Mouse (Mus musculus) hindbrain, embryonic 13.5 days (tissue): ENCODE measurements around the gene Kcnip4. TPM values are rescaled to one million over a fixed set of nuclear protein-coding genes. Genes with fewer than 3 reads are reported as not detected.

Experiments used
- ATAC-seq: fragments of 200-750 bp; cut with Nextera tagmentation; 2 replicates; pipeline ENCODE4 v1.8.0; 2017; ENCODE audit warnings: moderate TSS enrichment; ENCODE audit not compliant: low FRiP score
- H3K27ac ChIP-seq: fragments of 300-500 bp; sonication (generic); 2 replicates; pipeline ENCODE4 v1.5.1; 2015; ENCODE audit warnings: inconsistent platforms, mild to moderate bottlenecking, moderate library complexity
- H3K27me3 ChIP-seq: fragments of 300-500 bp; sonication (generic); 2 replicates; pipeline ENCODE4 v1.6.1; 2015; ENCODE audit warnings: mild to moderate bottlenecking, inconsistent platforms
- H3K36me3 ChIP-seq: fragments of 300-500 bp; sonication (generic); 2 replicates; pipeline ENCODE4 v1.6.1; 2015; ENCODE audit warnings: mild to moderate bottlenecking, inconsistent platforms
- H3K4me1 ChIP-seq: fragments of 300-500 bp; sonication (generic); replicated peaks from 2 replicates; pipeline ENCODE4 v1.6.1; 2015; ENCODE audit warnings: inconsistent platforms
- H3K4me2 ChIP-seq: fragments of 300-500 bp; sonication (generic); 2 replicates; pipeline ENCODE4 v1.6.1; 2015; ENCODE audit warnings: inconsistent platforms, mild to moderate bottlenecking, moderate library complexity
- H3K4me3 ChIP-seq: fragments of 300-500 bp; sonication (generic); 2 replicates; pipeline ENCODE4 v1.5.1; 2015; ENCODE audit warnings: mild to moderate bottlenecking, inconsistent platforms
- H3K9ac ChIP-seq: fragments of 300-500 bp; sonication (generic); 2 replicates; pipeline ENCODE4 v1.6.1; 2015; ENCODE audit warnings: mild to moderate bottlenecking, inconsistent platforms
- H3K9me3 ChIP-seq: fragments of 300-500 bp; sonication (generic); 2 replicates; pipeline ENCODE4 v1.6.1; 2016; ENCODE audit warnings: inconsistent platforms
- WGBS: fragments of 180-500 bp; shearing (Covaris S2); methylation state at CpG from one replicate; pipeline ENCODE4 v1.1.7; 2015; 5-methylcytosine and 5-hydroxymethylcytosine counted together
- polyA plus RNA-seq: library from polyadenylated mRNA; unstranded; fragments of >200 nt; fragmentation: Nextera tagmentation; extraction: Ambion mirVana; gene quantifications from 2 replicates; pipeline ENCODE4 v1.2.1, GENCODE M21; 2015

The Kcnip4 gene
- polyA plus RNA-seq, 1 experiment from 2014 or later = 11.1 TPM

DNA sequence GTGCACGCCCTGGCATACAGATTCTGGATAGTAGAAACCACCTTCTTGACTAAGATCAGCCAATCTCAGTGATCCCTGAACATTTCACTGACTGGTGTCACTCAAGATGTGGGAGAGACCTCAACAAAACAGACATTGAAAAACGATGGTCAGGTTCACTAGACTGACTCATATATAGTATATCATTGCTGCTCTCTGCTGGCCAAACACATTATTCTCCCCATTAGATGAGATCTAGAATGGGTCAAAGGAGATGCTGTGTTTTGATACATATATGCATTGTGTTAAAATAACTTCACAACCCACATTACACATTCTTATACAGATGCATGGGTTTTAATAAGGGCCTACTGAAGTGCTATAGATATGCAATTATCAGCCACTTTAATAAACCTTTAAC, 787.1 kb downstream of the Kcnip4 start:
- Histone ChIP-seq H3K27ac (no peak overlapping the region), H3K9me3 (no peaks in the 10 kb centered on the region), H3K4me2 (no peak overlapping the region), H3K4me1 (no peaks in the 10 kb centered on the region), H3K36me3 (no peaks in the 10 kb centered on the region), H3K27me3 (no peaks in the 10 kb centered on the region), H3K9ac (no peak overlapping the region), H3K4me3 (no peak overlapping the region)
- no peak for ATAC-seq
- WGBS = 62% methylated on average over 2 of the region's 2 CpGs

DNA sequence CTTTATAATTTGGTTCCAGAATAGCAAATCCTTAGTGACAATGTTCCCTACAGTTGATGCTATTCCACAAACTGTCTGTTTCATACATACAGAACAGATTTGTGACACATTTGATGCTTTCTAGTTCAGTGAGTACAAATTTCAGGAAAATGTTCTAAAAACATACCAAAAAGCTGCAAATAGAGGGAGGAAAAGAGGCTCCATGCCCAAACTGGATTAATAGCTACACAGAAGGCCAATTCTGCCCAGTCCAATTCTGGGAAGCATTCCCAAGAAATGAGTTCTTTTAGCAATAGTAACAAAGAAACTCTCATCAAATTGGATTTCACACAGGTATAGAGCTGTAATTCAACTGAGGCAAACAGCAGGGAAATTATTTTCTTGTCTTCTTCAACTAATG, 806.5 kb downstream of the Kcnip4 start:
- Histone ChIP-seq H3K4me3 (no peak overlapping the region), H3K27ac (no peak overlapping the region), H3K4me2 (no peak overlapping the region), H3K9ac (no peak overlapping the region), H3K27me3 (no peaks in the 10 kb centered on the region), H3K9me3 (no peaks in the 10 kb centered on the region), H3K4me1 (no peaks in the 10 kb centered on the region), H3K36me3 (no peaks in the 10 kb centered on the region)
- no peak for ATAC-seq

DNA sequence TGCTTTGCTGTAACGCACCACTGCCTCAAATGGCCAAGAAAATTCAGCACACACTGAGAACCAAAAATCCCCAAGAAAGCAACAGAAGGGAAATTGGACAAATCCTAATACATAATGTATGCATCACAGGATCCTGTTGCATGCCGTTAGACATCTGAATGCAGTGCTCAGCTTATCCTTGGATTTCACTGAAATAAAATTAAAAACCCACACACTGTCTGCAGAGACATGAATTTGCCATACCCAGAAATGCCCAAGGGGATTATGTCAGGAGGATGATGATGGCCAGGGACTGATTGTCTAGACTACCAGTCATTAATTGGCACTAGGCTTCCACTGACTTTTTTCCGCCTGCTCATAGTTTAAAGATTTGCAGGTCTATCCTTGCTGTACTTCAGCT, 818.7 kb downstream of the Kcnip4 start:
- WGBS = 81% methylated on average over 3 of the region's 3 CpGs
- Histone ChIP-seq H3K4me3 (no peak overlapping the region), H3K36me3 (no peaks in the 10 kb centered on the region), H3K4me1 (no peaks in the 10 kb centered on the region), H3K27ac (no peak overlapping the region), H3K9me3 (no peaks in the 10 kb centered on the region), H3K4me2 (no peak overlapping the region), H3K27me3 (no peaks in the 10 kb centered on the region), H3K9ac (no peak overlapping the region)
- ATAC-seq = no peak

DNA sequence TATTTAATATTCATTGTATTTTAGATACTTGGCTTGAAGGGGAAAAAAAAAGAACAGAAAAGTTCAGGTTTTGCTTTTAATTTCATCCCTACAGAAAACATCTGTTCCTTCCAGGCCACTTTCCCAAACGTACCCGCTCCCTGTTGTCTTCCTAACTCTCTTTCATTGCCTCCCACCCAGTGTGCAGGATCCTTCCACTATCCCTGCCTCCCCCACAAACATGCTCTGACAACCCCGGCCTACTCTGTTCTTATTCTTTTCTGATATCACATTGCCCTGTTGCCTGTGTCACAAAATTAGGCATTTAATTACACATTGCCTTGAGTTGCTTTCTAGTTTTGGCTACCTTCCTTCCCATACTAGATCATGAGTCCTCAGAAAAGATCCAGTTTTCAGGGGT, 837.6 kb downstream of the Kcnip4 start:
- no peak for ATAC-seq
- no peak overlapping the region for H3K4me2 ChIP-seq
- no peak overlapping the region for H3K9ac ChIP-seq
- H3K36me3 ChIP-seq = no peaks in the 10 kb centered on the region
- no peaks in the 10 kb centered on the region for H3K27me3 ChIP-seq
- no peak overlapping the region for H3K4me3 ChIP-seq
- no peaks in the 10 kb centered on the region for H3K4me1 ChIP-seq
- WGBS = 89% methylated on average over 3 of the region's 3 CpGs
- H3K9me3 ChIP-seq = no peaks in the 10 kb centered on the region
- no peak overlapping the region for H3K27ac ChIP-seq

DNA sequence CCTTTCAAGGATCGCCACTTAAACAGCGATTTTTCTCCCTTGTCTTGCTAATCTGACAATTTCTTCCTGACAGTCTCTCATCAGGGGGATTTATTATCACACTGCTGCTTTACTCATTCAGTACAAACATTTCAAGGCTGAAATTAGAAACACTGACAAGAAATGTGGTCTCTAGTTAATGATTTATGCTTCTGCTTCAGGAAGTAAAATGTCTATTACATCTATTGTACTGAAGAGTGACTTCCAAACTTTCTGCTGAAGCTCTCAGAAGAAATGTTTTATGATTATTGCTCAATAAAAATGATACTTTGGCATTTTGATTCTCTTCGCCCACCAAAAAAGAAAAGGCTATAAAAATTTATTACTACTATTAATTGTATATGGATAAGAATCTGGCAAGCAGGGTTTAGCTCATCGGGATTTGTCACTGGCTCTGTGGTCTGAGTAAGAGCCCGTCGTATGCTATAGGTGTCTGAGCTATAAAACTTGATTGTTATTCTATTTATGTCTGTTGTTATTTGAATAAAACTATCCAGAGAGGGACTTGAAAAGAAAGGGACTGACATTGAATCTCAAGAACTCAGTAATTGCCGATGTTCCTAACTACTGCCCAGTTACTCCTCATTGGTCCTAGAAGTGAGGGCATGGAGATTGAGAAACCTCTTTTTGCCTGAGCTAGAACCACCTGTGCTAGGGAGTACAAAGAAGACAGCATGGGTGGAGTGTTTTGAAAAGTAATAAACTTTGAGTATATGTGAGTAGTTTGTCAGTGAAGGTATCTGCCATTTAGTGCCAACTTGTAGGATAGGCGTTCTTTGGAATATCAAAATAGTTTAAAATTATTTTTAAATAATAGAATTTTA, 844.7 kb downstream of the Kcnip4 start:
- H3K27ac ChIP-seq = no peak overlapping the region
- no peak for ATAC-seq
- no peak overlapping the region for H3K4me2 ChIP-seq
- H3K36me3 ChIP-seq = no peaks in the 10 kb centered on the region
- H3K9me3 ChIP-seq = no peaks in the 10 kb centered on the region
- H3K4me3 ChIP-seq = no peak overlapping the region
- H3K4me1 ChIP-seq = no peaks in the 10 kb centered on the region
- WGBS = 88% methylated on average over 8 of the region's 8 CpGs
- H3K9ac ChIP-seq = no peak overlapping the region
- H3K27me3 ChIP-seq = no peaks in the 10 kb centered on the region

GRCm38 (mm10) chr5:48662504-48662903, 862.2 kb downstream of the Kcnip4 start:
- H3K9ac ChIP-seq = no peak overlapping the region
- no peaks in the 10 kb centered on the region for H3K27me3 ChIP-seq
- no peaks in the 10 kb centered on the region for H3K36me3 ChIP-seq
- H3K4me2 ChIP-seq = no peak overlapping the region
- H3K27ac ChIP-seq = no peak overlapping the region
- H3K4me1 ChIP-seq = no peaks in the 10 kb centered on the region
- H3K4me3 ChIP-seq = no peak overlapping the region
- ATAC-seq = no peak
- WGBS = 45% methylated on average over 3 of the region's 3 CpGs
- H3K9me3 ChIP-seq = no peaks in the 10 kb centered on the region

DNA sequence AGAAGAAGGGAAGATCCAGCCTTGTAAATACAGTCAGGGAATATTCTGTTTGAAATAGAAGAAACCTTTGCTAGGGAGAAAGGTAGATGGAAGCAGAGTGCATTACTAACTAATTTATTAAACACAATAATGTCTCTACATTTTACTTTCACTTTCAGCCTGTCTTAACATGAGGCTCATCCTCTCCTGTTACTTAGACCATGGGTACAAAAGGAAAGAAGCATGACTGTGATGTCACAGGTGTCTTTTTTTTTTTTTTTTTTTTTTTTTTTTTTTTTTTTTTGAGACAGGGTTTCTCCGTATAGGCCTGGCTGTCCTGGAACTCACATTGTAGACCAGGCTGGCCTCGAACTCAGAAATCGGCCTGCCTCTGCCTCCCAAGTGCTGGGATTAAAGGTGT, 864.7 kb downstream of the Kcnip4 start:
- no peak overlapping the region for H3K4me3 ChIP-seq
- ATAC-seq = no peak
- H3K27me3 ChIP-seq = no peaks in the 10 kb centered on the region
- no peak overlapping the region for H3K27ac ChIP-seq
- H3K4me1 ChIP-seq = no peaks in the 10 kb centered on the region
- no peaks in the 10 kb centered on the region for H3K36me3 ChIP-seq
- no peak overlapping the region for H3K4me2 ChIP-seq
- 100% methylated on average over 3 of the region's 3 CpGs for WGBS
- no peak overlapping the region for H3K9ac ChIP-seq
- no peaks in the 10 kb centered on the region for H3K9me3 ChIP-seq

- 69% methylated on average over 4 of the region's 4 CpGs for WGBS
- Histone ChIP-seq H3K9ac (no peak overlapping the region), H3K27me3 (no peaks in the 10 kb centered on the region), H3K27ac (no peak overlapping the region), H3K4me1 (no peaks in the 10 kb centered on the region), H3K4me3 (no peak overlapping the region), H3K36me3 (no peaks in the 10 kb centered on the region), H3K4me2 (no peak overlapping the region), H3K9me3 (no peaks in the 10 kb centered on the region)
- ATAC-seq = no peak
These were observed 874.2 kb downstream of the Kcnip4 start for GRCm38 (mm10) chr5:48650496-48650895.

DNA sequence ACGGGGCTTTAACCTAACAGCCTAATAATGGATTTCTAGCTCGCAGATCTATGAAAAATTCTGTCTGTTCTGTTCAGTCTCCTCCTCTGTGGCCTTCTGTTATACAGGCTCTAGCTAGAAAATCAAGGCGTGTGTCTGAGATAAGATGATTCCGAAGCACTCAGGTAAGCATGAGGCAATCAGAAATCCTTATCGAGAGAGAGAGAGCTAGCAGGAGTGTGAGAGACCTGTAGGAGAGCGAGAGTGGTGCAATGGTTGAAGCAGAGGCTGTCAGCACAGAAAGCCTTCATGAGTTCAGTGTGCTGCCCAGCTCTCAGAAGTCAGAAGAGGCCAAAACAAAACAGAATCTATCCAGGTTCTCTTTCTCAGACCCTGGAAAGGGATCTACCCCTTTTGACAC, 888.0 kb downstream of the Kcnip4 start:
- H3K4me3 ChIP-seq = no peak overlapping the region
- no peak overlapping the region for H3K9ac ChIP-seq
- ATAC-seq = no peak
- H3K27ac ChIP-seq = no peak overlapping the region
- H3K36me3 ChIP-seq = no peaks in the 10 kb centered on the region
- H3K4me2 ChIP-seq = no peak overlapping the region
- H3K27me3 ChIP-seq = no peaks in the 10 kb centered on the region
- H3K9me3 ChIP-seq = no peaks in the 10 kb centered on the region
- no peaks in the 10 kb centered on the region for H3K4me1 ChIP-seq
- 84% methylated on average over 6 of the region's 6 CpGs for WGBS

DNA sequence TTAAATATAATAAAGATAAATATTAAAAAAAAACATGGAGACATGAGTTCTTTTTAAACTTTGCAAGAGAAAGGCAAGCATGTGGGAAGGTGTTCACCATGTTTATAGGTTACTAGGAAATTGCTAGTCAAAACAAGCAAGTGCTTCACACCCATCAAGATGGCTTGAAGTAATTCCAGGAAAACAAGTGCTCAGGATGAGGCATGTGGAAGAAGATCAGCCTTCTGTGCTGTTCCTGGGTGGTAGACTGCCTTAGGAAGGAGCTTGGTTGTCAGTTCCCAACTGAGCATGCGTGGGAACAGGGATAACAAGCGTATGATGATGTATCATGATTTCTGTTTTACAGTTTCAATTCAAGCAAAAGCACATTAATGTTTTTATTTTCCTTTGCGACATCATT, 891.1 kb downstream of the Kcnip4 start:
- no peak for ATAC-seq
- 94% methylated on average over 3 of the region's 3 CpGs for WGBS
- H3K4me3 ChIP-seq = no peak overlapping the region

GRCm38 (mm10) chr5:48623370-48623769, 901.3 kb downstream of the Kcnip4 start:
- no peaks in the 10 kb centered on the region for H3K36me3 ChIP-seq
- H3K4me2 ChIP-seq = no peak overlapping the region
- H3K27ac ChIP-seq = no peak overlapping the region
- no peak overlapping the region for H3K4me3 ChIP-seq
- 79% methylated on average over 7 of the region's 7 CpGs for WGBS
- H3K27me3 ChIP-seq = no peaks in the 10 kb centered on the region
- no peaks in the 10 kb centered on the region for H3K9me3 ChIP-seq
- ATAC-seq = no peak
- H3K9ac ChIP-seq = no peak overlapping the region
- no peaks in the 10 kb centered on the region for H3K4me1 ChIP-seq

More for the DNA sequence above, 891.1 kb downstream of the Kcnip4 start:
- Histone ChIP-seq H3K4me2 (no peak overlapping the region), H3K36me3 (no peaks in the 10 kb centered on the region), H3K9ac (no peak overlapping the region), H3K9me3 (no peaks in the 10 kb centered on the region), H3K4me1 (no peaks in the 10 kb centered on the region), H3K27me3 (no peaks in the 10 kb centered on the region), H3K27ac (no peak overlapping the region)

GRCm38 (mm10) chr5:48606916-48607315, 917.8 kb downstream of the Kcnip4 start:
- Histone ChIP-seq H3K4me2 (no peak overlapping the region), H3K9me3 (no peaks in the 10 kb centered on the region), H3K27me3 (no peaks in the 10 kb centered on the region), H3K36me3 (no peaks in the 10 kb centered on the region), H3K4me1 (no peaks in the 10 kb centered on the region), H3K27ac (no peak overlapping the region), H3K9ac (no peak overlapping the region), H3K4me3 (no peak overlapping the region)
- ATAC-seq = no peak
- 78% methylated on average over 5 of the region's 5 CpGs for WGBS

DNA sequence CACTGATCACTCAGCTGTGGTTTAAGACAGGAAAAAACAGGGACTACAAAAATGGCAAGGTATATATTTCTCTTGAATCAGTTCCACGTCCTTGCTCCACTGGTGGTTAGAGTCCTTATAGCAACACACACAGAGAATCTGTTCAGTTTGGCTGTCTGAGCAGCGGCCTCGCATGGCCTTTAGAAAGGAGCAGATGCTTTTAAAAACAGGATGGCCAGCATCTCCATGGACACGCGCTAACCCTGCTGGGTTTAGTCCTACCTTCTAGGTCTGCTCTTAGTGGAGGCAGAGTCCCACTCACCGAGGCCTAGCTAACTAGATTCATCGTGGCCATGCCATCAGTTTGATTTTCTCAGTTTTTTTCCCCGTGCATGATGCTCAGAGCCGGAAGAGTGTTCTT, 918.4 kb downstream of the Kcnip4 start:
- no peak overlapping the region for H3K4me2 ChIP-seq
- no peaks in the 10 kb centered on the region for H3K4me1 ChIP-seq
- no peaks in the 10 kb centered on the region for H3K9me3 ChIP-seq
- 87% methylated on average over 9 of the region's 9 CpGs for WGBS
- H3K27ac ChIP-seq = no peak overlapping the region
- no peak for ATAC-seq
- no peak overlapping the region for H3K9ac ChIP-seq
- no peaks in the 10 kb centered on the region for H3K36me3 ChIP-seq
- H3K4me3 ChIP-seq = no peak overlapping the region
- no peaks in the 10 kb centered on the region for H3K27me3 ChIP-seq
